Mouse (Mus musculus): ENCODE data around the gene Vmn1r214.

DNA sequence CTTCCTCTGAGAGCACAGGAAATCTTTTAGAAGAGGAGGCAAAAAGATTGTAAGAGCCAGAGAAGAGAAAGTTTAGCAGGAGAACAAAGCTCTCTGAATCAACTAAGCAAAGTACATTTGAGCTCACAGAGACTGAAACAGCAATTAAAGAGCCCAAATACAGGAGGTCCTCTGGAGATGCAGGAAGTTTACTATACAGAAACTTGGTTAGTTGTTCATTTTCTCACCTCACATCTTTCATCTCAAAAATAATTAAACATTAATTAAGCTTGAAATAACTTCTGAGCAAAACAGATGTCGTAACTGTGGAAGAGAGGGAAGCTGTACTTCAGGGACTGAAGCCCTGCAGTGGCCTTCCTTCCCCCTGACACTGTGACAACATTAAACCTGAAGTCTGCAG, 22.9 kb upstream of the Vmn1r214 start, which contains the start of gene Vmn1r213:
- TF ChIP-seq GATA1 (IDR thresholded peaks at IDR 0.05; ENCODE audit: borderline replicate concordance, low read length) (no peak), CTCF (IDR thresholded peaks at IDR 0.05; ENCODE audit: low read depth, low read length) (no peak), TAL1 (conservative IDR thresholded peaks at IDR 0.05; ENCODE audit: low read depth, low read length) (no peak)

Measured in G1E (cell line).